11 mouse cellular contexts compared by ENCODE assay signal in the genomic region with DNA sequence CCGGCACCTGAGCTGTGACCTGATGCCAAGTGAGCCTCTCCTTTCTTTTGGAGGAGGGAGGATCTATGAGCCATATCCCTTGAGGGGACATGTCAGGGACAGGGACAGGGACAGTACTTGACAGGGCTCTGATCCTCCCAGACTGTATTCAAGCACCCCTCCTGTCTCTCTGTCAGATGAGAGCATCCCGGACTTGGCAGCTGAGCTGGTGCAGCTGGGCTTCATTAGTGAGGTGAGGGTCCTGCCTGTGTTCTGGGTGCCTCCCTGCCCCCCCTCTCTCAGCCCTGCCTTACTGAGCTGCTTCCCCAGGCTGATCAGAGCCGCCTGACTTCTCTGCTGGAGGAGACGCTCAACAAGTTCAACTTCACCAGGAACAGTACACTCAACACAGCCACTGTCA. TPM values are rescaled to one million over a fixed set of nuclear protein-coding genes. Genes with fewer than 3 reads are reported as not detected.
DNase-seq lines count a peak whose midpoint lies in the region; ATAC-seq and TF ChIP-seq lines count a peak whose summit lies in the region.
"Had no signal": no experiment of that assay in that cellular context is flagged by ENCODE, and none has a peak within 500 bp of the region (broad histone marks: within the 10 kb centered on the region; RNA-seq: fewer than 3 reads in every experiment).

No protein-coding gene starts in this region.

- TF ChIP-seq POLR2A in brain, embryonic 14.5 days (IDR thresholded peaks at IDR 0.05; ENCODE audit: borderline replicate concordance, extremely low read depth, insufficient read depth, insufficient read length, poor library complexity, severe bottlenecking): no peak

- DNase-seq in heart, postnatal 25 days (ENCODE audit: low spot score): no peak
- DNase-seq in brain, embryonic 14.5 days (ENCODE audit: low read depth): peak; percentile 36
- DNase-seq in hindbrain, embryonic 11.5 days (ENCODE audit: low spot score): peak; percentile 25
- peak; percentile 17 for DNase-seq in midbrain, embryonic 14.5 days
- no peak for DNase-seq in spleen, postnatal 4 days (ENCODE audit: low spot score in 2 of 2)
- no peak for DNase-seq in gastrocnemius, adult 2 months
- DNase-seq in gastrocnemius, postnatal 36 days: no peak
- DNase-seq: gastrocnemius, postnatal 25 days had no signal

- intact Hi-C loops in heart, postnatal 25 days (cut with DNase I): no loop called here
- intact Hi-C loops in gastrocnemius, adult 2 months (cut with DNase I): no loop called here
- intact Hi-C loops in gastrocnemius, postnatal 36 days (cut with DNase I): no loop called here

- no peak for ATAC-seq in heart, embryonic 12.5 days (ENCODE audit: insufficient number of reproducible peaks, low FRiP score)
- no peak for ATAC-seq in hindbrain, embryonic 11.5 days (ENCODE audit: low FRiP score)
- ATAC-seq in midbrain, embryonic 14.5 days (ENCODE audit: low FRiP score, low TSS enrichment): no peak

- 53% methylated on average over 4 of the region's 4 CpGs for WGBS in heart, embryonic 12.5 days
- WGBS in hindbrain, embryonic 11.5 days: 67% methylated on average over 4 of the region's 4 CpGs
- 68% methylated on average over 4 of the region's 4 CpGs for WGBS in midbrain, embryonic 14.5 days

- TF ChIP-seq CTCF in brain, embryonic 14.5 days (IDR thresholded peaks at IDR 0.05; ENCODE audit: borderline replicate concordance, extremely low read depth, insufficient read depth, insufficient read length): no peak
- TF ChIP-seq CTCF in gastrocnemius, adult 2 months (IDR thresholded peaks at IDR 0.05): no peak

- H3K36me3 ChIP-seq in heart, embryonic 12.5 days: peaks cover 94% of the 10 kb centered on the region
- H3K36me3 ChIP-seq in hindbrain, embryonic 11.5 days (ENCODE audit: control insufficient read depth, insufficient read depth, low read length): peaks cover 12% of the 10 kb centered on the region
- H3K36me3 ChIP-seq in midbrain, embryonic 14.5 days (ENCODE audit: control insufficient read depth, insufficient read depth, low read length): peaks cover 99% of the 10 kb centered on the region

- H3K27ac ChIP-seq in heart, embryonic 12.5 days (ENCODE audit: poor library complexity, severe bottlenecking): no peak overlapping the region; the same call in 1 of the 2 replicates
- H3K27ac ChIP-seq in hindbrain, embryonic 11.5 days (ENCODE audit: low read depth, low read length): 0 out of 2 replicates have a peak overlapping the region, but pooled peaks have one; percentile 9
- no peak overlapping the region for H3K27ac ChIP-seq in midbrain, embryonic 14.5 days (replicated peaks; ENCODE audit: low read depth, low read length)
- H3K27ac ChIP-seq in gastrocnemius, adult 2 months: no peak overlapping the region

- no peaks in the 10 kb centered on the region for H3K27me3 ChIP-seq in heart, embryonic 12.5 days (replicated peaks)
- H3K27me3 ChIP-seq in hindbrain, embryonic 11.5 days (ENCODE audit: control insufficient read depth, insufficient read depth, low read length): peaks cover 2% of the 10 kb centered on the region; the same call in 1 of the 2 replicates
- H3K27me3 ChIP-seq in midbrain, embryonic 14.5 days (ENCODE audit: control insufficient read depth, insufficient read depth, low read length): no peaks in the 10 kb centered on the region

- H3K4me3 ChIP-seq in heart, embryonic 12.5 days: no peak overlapping the region
- H3K4me3 ChIP-seq in hindbrain, embryonic 11.5 days (ENCODE audit: low read depth, low read length): no peak overlapping the region
- no peak overlapping the region for H3K4me3 ChIP-seq in midbrain, embryonic 14.5 days (replicated peaks; ENCODE audit: low read depth, low read length)
- no peak overlapping the region for H3K4me3 ChIP-seq in gastrocnemius, adult 2 months

- no peak overlapping the region for H3K9ac ChIP-seq in heart, embryonic 12.5 days
- H3K9ac ChIP-seq in hindbrain, embryonic 11.5 days (ENCODE audit: low read depth, low read length): no peak overlapping the region
- no peak overlapping the region for H3K9ac ChIP-seq in midbrain, embryonic 14.5 days (replicated peaks; ENCODE audit: low read length)

- H3K4me2 ChIP-seq in heart, embryonic 12.5 days: peak overlapping the region; percentile 71; the same call in 1 of the 2 replicates
- H3K4me2 ChIP-seq in hindbrain, embryonic 11.5 days (replicated peaks; ENCODE audit: low read depth, low read length): no peak overlapping the region
- H3K4me2 ChIP-seq in midbrain, embryonic 14.5 days (ENCODE audit: low read length): no peak overlapping the region

- H3K9me3 ChIP-seq in heart, embryonic 12.5 days (replicated peaks): no peaks in the 10 kb centered on the region
- H3K9me3 ChIP-seq in hindbrain, embryonic 11.5 days (ENCODE audit: control insufficient read depth, low read length): no peaks in the 10 kb centered on the region
- no peaks in the 10 kb centered on the region for H3K9me3 ChIP-seq in midbrain, embryonic 14.5 days (ENCODE audit: control insufficient read depth, low read length)

- H3K4me1 ChIP-seq in heart, embryonic 12.5 days (replicated peaks): peaks cover 52% of the 10 kb centered on the region
- H3K4me1 ChIP-seq in hindbrain, embryonic 11.5 days (replicated peaks; ENCODE audit: control insufficient read depth, insufficient read depth, low read length): peaks cover 7% of the 10 kb centered on the region
- 0 out of 2 replicates have a peak, but pooled peaks cover 5% of the 10 kb centered on the region for H3K4me1 ChIP-seq in midbrain, embryonic 14.5 days (ENCODE audit: control insufficient read depth, insufficient read depth, low read length)

RNA-seq across cellular contexts. Expression of gene Krtcap3, which starts 0.8 kb away (rescaled TPM):
- 7.4 and 7.5 TPM in 2 replicates for polyA plus RNA-seq in heart, embryonic 12.5 days (2016; fragmentation: Nextera tagmentation; extraction: Ambion mirVana)
- 1 to 10 TPM; 1.3 to 1.7 TPM for total RNA-seq in heart, postnatal 25 days (2021)
- 3.4 and 6.4 TPM in 2 replicates for polyA plus RNA-seq in brain, embryonic 14.5 days (2012; rRNA removed)
- 3.4 and 5.6 TPM in 2 replicates for polyA plus RNA-seq in hindbrain, embryonic 11.5 days (2014; fragmentation: Nextera tagmentation; extraction: Ambion mirVana)
- polyA plus RNA-seq in midbrain, embryonic 14.5 days (2014; fragmentation: Nextera tagmentation; extraction: Ambion mirVana): 2.5 and 3.0 TPM in 2 replicates
- total RNA-seq in gastrocnemius, adult 2 months (2021): 1 to 10 TPM; 1.5 to 2.0 TPM
- 1 to 10 TPM in 1 of 2 experiments, under 1 TPM in 1; 0.81 to 1.6 TPM for total RNA-seq in gastrocnemius, postnatal 36 days (2021)

RNA-seq across cellular contexts. Expression of gene Gm9970, which starts 9.7 kb away (rescaled TPM):
- polyA plus RNA-seq in heart, embryonic 12.5 days (2016; fragmentation: Nextera tagmentation; extraction: Ambion mirVana): 0.34 TPM in 1 of 2 replicates, not detected in the other
- total RNA-seq in heart, postnatal 25 days (2021): not detected
- 0.15 TPM in 1 of 2 replicates, not detected in the other for polyA plus RNA-seq in brain, embryonic 14.5 days (2012; rRNA removed)
- 0.50 and 0.80 TPM in 2 replicates for polyA plus RNA-seq in hindbrain, embryonic 11.5 days (2014; fragmentation: Nextera tagmentation; extraction: Ambion mirVana)
- polyA plus RNA-seq in midbrain, embryonic 14.5 days (2014; fragmentation: Nextera tagmentation; extraction: Ambion mirVana): 0.72 and 0.74 TPM in 2 replicates
- total RNA-seq in gastrocnemius, adult 2 months (2021): not detected
- total RNA-seq in gastrocnemius, postnatal 36 days (2021): not detected
- total RNA-seq: common myeloid progenitor, adult 5-6 weeks; gastrocnemius, postnatal 25 days; left cerebral cortex, postnatal 10 days had no signal

RNA-seq across cellular contexts. Expression of gene Nrbp1, which starts 10.1 kb away (rescaled TPM):
- polyA plus RNA-seq in heart, embryonic 12.5 days (2016; fragmentation: Nextera tagmentation; extraction: Ambion mirVana): 127 and 137 TPM in 2 replicates
- 10 to 100 TPM; 74.3 to 80.5 TPM for total RNA-seq in heart, postnatal 25 days (2021)
- 143 and 175 TPM in 2 replicates for polyA plus RNA-seq in brain, embryonic 14.5 days (2012; rRNA removed)
- polyA plus RNA-seq in hindbrain, embryonic 11.5 days (2014; fragmentation: Nextera tagmentation; extraction: Ambion mirVana): 141 and 148 TPM in 2 replicates
- polyA plus RNA-seq in midbrain, embryonic 14.5 days (2014; fragmentation: Nextera tagmentation; extraction: Ambion mirVana): 150 and 153 TPM in 2 replicates
- 10 to 100 TPM; 51.3 to 58.5 TPM for total RNA-seq in gastrocnemius, adult 2 months (2021)
- 10 to 100 TPM; 51.1 to 60.0 TPM for total RNA-seq in gastrocnemius, postnatal 36 days (2021)

RNA-seq across cellular contexts. Expression of gene Ppm1g, which starts 30.2 kb away (rescaled TPM):
- 111 and 112 TPM in 2 replicates for polyA plus RNA-seq in heart, embryonic 12.5 days (2016; fragmentation: Nextera tagmentation; extraction: Ambion mirVana)
- 10 to 100 TPM; 58.5 to 61.7 TPM for total RNA-seq in heart, postnatal 25 days (2021)
- polyA plus RNA-seq in brain, embryonic 14.5 days (2012; rRNA removed): 143 and 192 TPM in 2 replicates
- polyA plus RNA-seq in hindbrain, embryonic 11.5 days (2014; fragmentation: Nextera tagmentation; extraction: Ambion mirVana): 148 and 156 TPM in 2 replicates
- 162 and 163 TPM in 2 replicates for polyA plus RNA-seq in midbrain, embryonic 14.5 days (2014; fragmentation: Nextera tagmentation; extraction: Ambion mirVana)
- total RNA-seq in gastrocnemius, adult 2 months (2021): 10 to 100 TPM; 41.1 to 45.7 TPM
- 10 to 100 TPM; 33.9 to 47.2 TPM for total RNA-seq in gastrocnemius, postnatal 36 days (2021)

RNA-seq across cellular contexts. Expression of gene Ift172, which starts 40.2 kb away (rescaled TPM):
- 33.9 and 34.0 TPM in 2 replicates for polyA plus RNA-seq in heart, embryonic 12.5 days (2016; fragmentation: Nextera tagmentation; extraction: Ambion mirVana)
- 10 to 100 TPM; 39.7 to 41.8 TPM for total RNA-seq in heart, postnatal 25 days (2021)
- 48.2 and 51.9 TPM in 2 replicates for polyA plus RNA-seq in brain, embryonic 14.5 days (2012; rRNA removed)
- polyA plus RNA-seq in hindbrain, embryonic 11.5 days (2014; fragmentation: Nextera tagmentation; extraction: Ambion mirVana): 28.8 and 30.8 TPM in 2 replicates
- polyA plus RNA-seq in midbrain, embryonic 14.5 days (2014; fragmentation: Nextera tagmentation; extraction: Ambion mirVana): 26.7 and 28.1 TPM in 2 replicates
- 10 to 100 TPM; 26.0 to 34.8 TPM for total RNA-seq in gastrocnemius, adult 2 months (2021)
- total RNA-seq in gastrocnemius, postnatal 36 days (2021): 10 to 100 TPM; 20.3 to 26.3 TPM

Comparison
In these comparisons a context has a peak if more than half of its experiments do, and no peak if none do; other contexts are left out.
1. DNase-seq: peak in brain, embryonic 14.5 days (single experiment), hindbrain, embryonic 11.5 days (single experiment) and midbrain, embryonic 14.5 days (single experiment); none in heart, postnatal 25 days (single experiment), spleen, postnatal 4 days (0 of 2), gastrocnemius, adult 2 months (single experiment) and gastrocnemius, postnatal 36 days (0 of 2).